Mouse (Mus musculus): ENCODE measurements at regions not wholly inside any gene's neighbourhood (a gene's known extent, or its start where the extent isn't known, plus 50 kb on each side); places are given as distances from the start of the nearest gene placed in this dataset.
A peak's percentile ranks its signal among the peaks of the same experiment; 100 is the strongest.

GRCm38 (mm10) chr6:101484526-101485287 is 107.0 kb upstream of the Pdzrn3 start:
- DNase-seq, result peak; percentile 76

GRCm38 (mm10) chr6:101482635-101483465 is 105.2 kb upstream of the Pdzrn3 start:
- DNase-seq, result peak; percentile 66

GRCm38 (mm10) chr6:101473956-101474355 is 96.3 kb upstream of the Pdzrn3 start:
- no peak for DNase-seq

GRCm38 (mm10) chr6:101473257-101473925 is 95.7 kb upstream of the Pdzrn3 start:
- DNase-seq, result peak; percentile 17

GRCm38 (mm10) chr6:101464910-101465309 is 87.2 kb upstream of the Pdzrn3 start:
- no peak for DNase-seq

GRCm38 (mm10) chr6:101463812-101464320 is 86.2 kb upstream of the Pdzrn3 start:
- peak; percentile 46 for DNase-seq

GRCm38 (mm10) chr6:101446720-101447119 is 69.0 kb upstream of the Pdzrn3 start:
- no peak for DNase-seq

- DNase-seq, result peak; percentile 41
Measured at GRCm38 (mm10) chr6:101446316-101446715, 68.6 kb upstream of the Pdzrn3 start.

- DNase-seq, result no peak
Measured at GRCm38 (mm10) chr6:101432769-101433168, 55.1 kb upstream of the Pdzrn3 start.

GRCm38 (mm10) chr6:101429634-101430033 is 51.9 kb upstream of the Pdzrn3 start:
- no peak for DNase-seq

Data from adrenal gland, adult 2 months (tissue).